Mouse (Mus musculus) kidney, postnatal 4 days (tissue): Measurements from ENCODE around the gene Pomgnt2.
A peak's percentile ranks its signal among the peaks of the same experiment; 100 is the strongest.

Source experiments
- DNase-seq, 2 experiments: peaks; one replicate each; pipeline ENCODE4 v3.0.0; 2021; ENCODE audit warnings: mixed read lengths in 2 of 2

Gene Pomgnt2

GRCm38 (mm10) chr9:122012816-122013215 lies 15.9 kb upstream of the Pomgnt2 start:
- DNase-seq, result no peak

- no peak for DNase-seq
Measured at GRCm38 (mm10) chr9:122010751-122011150, 13.8 kb upstream of the Pomgnt2 start.

DNA sequence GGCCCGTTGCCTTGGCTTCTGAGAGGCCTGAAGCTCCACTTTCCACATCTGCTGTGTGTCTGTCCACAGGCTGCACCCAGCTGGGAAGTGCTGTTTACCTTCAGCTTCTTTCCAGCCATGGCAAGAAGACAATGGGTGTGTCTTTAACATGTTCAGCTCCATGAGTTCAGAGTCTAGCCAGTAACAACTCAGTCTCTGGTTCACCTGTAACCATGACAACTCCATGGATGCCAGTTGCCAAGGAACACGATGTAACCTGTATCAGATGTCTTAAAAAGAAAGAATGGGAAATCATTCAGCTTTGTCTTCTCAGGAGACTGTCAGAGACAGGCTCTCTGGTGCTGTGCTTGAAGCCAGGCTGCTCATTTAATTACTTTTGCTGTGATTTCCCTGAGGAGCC lies 12.0 kb upstream of the Pomgnt2 start:
- DNase-seq, result no peak

- peak; percentile 82 to 85 for DNase-seq
Measured at GRCm38 (mm10) chr9:122006609-122007008, 9.7 kb upstream of the Pomgnt2 start.

- DNase-seq, result no peak
Measured at GRCm38 (mm10) chr9:122006175-122006574, 9.3 kb upstream of the Pomgnt2 start.

DNA sequence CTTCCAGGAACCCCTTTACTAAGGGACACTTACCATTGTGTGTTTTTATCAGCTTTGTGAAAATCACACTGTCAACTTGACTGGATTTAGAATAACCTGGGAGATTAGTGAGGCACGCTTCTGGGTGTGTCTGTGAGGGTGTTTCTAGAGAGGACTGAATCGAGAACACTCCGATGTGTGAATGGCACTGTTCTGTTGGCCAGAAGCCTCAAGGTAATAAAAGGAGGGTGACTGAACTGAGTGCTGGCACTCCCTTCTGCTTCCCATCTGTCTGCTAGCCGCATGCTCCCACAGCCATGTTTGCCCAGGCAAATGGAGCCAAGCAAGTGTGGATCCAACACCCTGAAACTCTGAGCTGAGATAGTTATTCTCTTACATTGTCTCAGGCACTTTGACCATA lies 1.1 kb upstream of the Pomgnt2 start:
- DNase-seq, result no peak

DNA sequence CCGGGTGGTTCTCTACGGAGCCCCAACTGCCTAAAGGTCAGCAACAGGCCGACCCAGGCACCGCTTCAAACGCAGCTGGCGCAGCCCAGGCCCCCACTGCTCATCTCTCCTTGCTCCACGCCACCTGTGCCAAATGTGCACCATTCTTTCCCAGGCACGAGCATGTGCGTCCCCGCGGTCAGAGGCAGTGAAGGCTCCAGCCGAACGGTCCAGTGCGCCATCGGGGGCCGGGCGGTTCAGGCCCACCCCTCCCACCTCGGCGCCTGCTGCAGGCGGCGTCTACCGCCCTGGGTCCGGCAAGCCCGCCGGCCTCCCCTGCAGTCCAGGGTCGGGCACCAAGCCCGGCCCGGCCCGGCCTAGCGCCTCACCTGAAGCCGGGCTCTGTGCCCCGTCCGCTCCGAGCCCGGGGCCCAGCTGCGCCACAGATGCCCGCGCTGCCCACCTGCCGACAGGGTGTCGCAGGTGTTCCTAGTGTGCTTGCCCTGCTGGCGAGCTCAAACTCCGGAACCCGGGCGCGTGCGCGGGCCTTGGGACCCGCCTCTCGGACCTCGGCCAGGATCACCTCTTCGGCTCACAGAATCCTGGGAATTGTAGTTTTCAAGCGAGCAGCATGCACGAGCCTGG lies 1.3 kb downstream of the Pomgnt2 start:
- DNase-seq, result peak; percentile 89 to 91

DNA sequence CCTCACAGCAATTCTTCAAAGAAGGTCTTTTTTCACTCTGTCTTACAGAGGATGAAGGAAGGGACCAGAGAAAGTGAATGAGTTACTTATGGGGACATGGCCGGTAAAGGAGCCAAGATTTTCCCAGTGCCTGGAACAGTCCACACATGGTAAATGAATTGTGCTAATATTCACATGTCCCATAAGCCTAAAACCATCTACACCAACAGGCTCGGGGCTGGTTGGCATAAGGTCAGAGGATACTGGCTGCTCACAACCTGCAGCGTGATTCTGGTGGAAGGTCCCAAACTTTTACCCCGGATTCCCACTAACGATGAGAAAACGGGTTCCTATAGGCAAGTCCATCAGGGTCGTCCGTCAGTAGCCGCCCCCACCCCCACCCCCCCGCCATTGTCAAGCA lies 1.8 kb downstream of the Pomgnt2 start:
- DNase-seq, result no peak

- no peak for DNase-seq
Measured at GRCm38 (mm10) chr9:121993047-121993446, 3.9 kb downstream of the Pomgnt2 start.

DNA sequence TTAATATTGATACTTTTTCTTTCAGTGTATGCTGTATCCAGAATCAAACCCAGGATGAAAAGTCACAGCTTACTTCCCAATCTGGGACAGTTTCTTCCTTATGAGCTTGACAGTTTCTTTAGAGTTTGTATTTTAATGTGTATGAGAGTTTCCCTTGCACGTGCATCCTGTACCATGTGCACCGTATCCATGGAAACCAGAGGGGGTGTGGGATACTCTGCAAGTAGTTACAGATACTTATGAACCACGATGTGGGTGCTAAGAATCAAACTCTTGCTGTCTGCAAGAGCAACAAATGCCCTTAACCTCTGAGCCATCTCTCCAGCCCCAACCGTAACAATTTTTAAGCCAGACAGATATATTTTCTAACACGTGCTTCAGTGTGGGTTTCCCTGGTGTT lies 5.9 kb downstream of the Pomgnt2 start:
- DNase-seq, result no peak

GRCm38 (mm10) chr9:121989536-121989935 lies 7.4 kb downstream of the Pomgnt2 start:
- no peak for DNase-seq

- DNase-seq, result no peak
Measured at GRCm38 (mm10) chr9:121988910-121989309, 8.0 kb downstream of the Pomgnt2 start.

- DNase-seq, result peak; percentile 83 to 84
Measured at GRCm38 (mm10) chr9:121984465-121985461, 12.1 kb downstream of the Pomgnt2 start.

DNA sequence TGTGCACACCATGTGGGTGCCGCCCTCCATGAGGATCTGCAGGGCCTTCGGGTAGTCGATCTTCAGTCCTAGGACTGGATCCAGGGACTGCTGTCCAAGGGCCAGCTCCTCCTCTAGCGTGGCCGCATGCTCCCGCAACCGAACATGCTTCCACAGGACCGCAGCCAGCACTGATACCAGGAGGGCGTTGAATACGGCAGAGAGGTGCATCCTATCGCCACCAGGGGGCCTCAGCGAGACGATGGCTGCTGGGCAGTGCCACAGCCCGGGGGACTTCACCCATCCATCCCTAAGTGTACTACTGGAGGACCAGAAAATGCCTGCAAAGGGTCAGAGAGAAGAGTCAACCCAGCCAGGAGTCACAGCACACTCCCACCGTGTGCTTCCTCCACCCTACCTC lies 13.4 kb downstream of the Pomgnt2 start:
- DNase-seq, result peak; percentile 87 to 88

- DNase-seq, result no peak
Measured at GRCm38 (mm10) chr9:121982665-121983064, 14.2 kb downstream of the Pomgnt2 start.

- no peak for DNase-seq
Measured at GRCm38 (mm10) chr9:121982214-121982613, 14.7 kb downstream of the Pomgnt2 start.

DNA sequence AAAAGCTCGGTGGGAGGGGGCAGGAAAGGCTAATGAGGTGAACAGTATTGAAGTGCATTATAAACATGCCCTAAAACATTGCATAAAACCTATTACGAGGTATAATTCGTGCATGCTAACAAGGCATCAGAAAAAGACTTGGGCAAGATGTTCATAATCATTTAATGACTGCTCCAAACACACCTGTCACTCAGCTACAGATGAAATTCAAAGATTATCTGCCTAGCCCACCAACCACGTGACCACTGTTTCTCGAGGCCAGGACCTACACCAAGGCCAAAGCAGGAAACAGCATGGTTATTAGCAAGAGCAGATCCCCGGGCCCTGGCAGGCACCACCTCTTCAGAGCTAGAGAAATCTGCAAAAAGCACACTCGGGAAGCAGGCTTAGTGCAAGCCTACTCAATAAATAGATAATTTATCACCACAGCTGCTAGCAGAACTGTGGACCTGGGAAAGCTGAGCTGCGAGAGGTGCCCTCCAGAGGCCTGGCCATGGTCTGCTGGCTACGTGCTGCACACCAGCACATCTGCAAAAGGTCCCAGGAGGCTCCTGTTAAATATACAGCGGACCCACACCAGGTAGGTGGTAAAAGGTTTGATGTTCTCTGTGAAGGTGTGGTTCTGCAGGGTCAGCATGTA lies 15.3 kb downstream of the Pomgnt2 start:
- DNase-seq, result no peak

- no peak for DNase-seq
Measured at GRCm38 (mm10) chr9:121981046-121981445, 15.9 kb downstream of the Pomgnt2 start.

GRCm38 (mm10) chr9:121975321-121975720 lies 21.6 kb downstream of the Pomgnt2 start:
- no peak for DNase-seq

DNA sequence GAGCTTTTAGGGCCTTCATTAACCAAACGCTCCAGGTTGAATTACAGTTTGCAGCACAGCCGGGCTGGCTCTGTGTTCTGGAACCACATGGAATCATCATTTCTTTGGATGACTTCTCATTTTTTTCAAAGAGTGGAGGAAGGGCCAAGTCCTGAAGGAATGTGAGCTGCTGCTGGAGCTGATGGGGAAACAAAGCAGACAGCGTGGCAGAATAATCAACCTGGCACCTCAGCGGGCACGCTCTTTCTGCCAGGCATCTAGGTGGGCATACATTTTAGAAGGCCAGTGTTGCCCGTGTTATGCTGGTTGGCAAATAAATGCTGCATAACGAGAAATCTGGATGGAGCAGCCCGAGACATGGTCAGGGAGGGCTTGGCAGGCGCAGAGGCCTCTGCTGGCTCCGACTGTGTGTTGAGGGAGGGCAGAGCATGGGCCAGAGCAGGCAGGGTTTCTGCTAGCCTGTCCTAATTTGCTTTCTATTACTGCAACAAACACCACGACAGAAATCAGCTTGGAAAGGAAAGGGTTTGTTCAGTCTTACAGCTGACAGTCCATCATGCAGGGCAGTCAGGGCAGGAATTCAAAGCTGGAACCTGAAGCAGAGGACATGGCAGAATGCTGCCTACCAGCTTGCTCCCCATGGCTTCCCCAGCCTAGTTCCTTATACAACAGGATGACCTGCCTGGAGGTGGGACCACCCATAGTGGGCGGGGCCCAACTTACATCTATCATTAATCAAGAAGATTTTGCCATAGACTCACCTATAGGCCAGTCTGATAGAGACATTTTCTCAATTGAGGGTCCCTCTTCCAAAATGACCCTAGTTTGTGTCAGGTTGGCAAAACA lies 22.5 kb downstream of the Pomgnt2 start:
- DNase-seq, result peak in 1 of 2 experiments; percentile 14

- no peak for DNase-seq
Measured at GRCm38 (mm10) chr9:121973207-121973606, 23.7 kb downstream of the Pomgnt2 start.

- DNase-seq, result no peak
Measured at GRCm38 (mm10) chr9:121969841-121970381, 27.0 kb downstream of the Pomgnt2 start.
